Mouse (Mus musculus) C3H10T1/2 (cell line): Measurements from ENCODE around the gene Gm27179. TPM values are rescaled to one million over a fixed set of nuclear protein-coding genes. Genes with fewer than 3 reads are reported as not detected.

Experiments used
- polyA plus RNA-seq, 2 experiments: library from polyadenylated mRNA; unstranded; fragments of >200 nt; fragmentation: generic; extraction: Trizol; gene quantifications; one replicate each; pipeline ENCODE4 v1.2.1; 2012; ENCODE audit warnings: missing spikeins in 2 of 2

Gene Gm27179
- not detected for polyA plus RNA-seq

DNA sequence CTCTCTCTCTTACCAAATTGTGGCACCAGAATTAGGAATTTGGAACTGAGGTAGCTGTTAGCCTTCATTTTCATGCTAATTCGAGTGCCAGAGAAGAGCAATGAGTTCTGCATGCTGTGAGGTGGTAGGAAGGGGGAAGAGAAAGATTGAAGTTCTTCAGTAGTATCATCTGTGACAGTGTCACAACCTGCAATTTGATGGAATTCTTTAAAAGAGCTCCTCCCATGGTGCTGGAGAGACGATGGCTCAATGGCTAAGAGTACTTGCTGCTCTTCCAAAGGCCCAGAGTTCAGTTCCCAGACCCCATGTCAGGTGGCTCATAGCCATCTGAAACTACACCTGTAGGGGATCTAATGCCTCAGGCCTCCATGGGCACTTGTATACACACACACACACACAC is at the start of gene Gm27179:
TSS of gene Gm27179 (minus strand) at position 101 of the 400 bp plus-strand sequence.

DNA sequence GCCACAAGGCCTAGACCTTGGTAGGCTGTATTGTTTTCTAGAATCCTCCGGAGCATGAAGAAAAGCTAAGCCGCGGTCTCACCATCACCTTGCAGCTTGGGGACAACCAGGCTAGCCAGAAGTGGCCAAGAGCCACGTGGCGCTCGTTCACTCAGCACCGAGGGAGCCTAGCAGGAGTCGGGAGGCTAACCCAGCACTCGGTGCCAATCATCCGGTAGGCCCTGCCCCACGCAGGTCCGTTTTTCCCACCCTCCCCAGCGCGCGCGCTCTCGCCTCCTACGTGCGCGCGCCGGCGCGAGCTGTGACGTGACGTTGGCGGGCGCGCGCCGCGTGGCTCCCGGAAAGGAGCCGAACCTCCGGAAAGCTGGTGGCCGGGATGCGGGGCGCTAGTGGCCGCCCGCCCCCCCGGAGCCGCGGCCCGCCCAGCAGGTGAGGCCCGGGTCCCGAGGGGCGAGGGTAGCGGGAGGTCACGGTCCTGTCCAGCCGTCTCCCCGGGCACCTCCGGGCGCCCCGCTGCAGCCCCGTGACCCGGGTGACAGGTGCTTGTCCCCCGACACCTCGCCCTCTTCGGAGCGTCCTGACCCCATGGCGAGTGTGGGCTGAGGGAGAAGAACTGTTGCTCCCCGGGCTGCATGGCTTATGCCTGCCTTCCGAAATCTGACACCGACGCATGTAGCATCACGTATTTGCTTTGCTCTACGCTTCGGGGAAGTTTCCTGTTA is 42.9 kb upstream of the Gm27179 start, which contains the start of gene Entpd4b:
TSS of gene Entpd4b (plus strand) at position 315 of the 722 bp plus-strand sequence.

GRCm38 (mm10) chr14:69503174-69503573 is 9.2 kb downstream of the Gm27179 start, which contains the start of gene Gm16867:
Gm16867 (minus strand) TSS chr14:69503362.

Other genes with a start within 250 kb of the Gm27179 start
- gene Synb, start 218.2 kb downstream of the Gm27179 start, polyA plus RNA-seq, result not detected
- not detected for gene Gm16867, start 9.2 kb downstream of the Gm27179 start, polyA plus RNA-seq
- 1 to 10 TPM; 2.7 to 5.8 TPM for gene Entpd4b, start 42.9 kb upstream of the Gm27179 start, polyA plus RNA-seq